Mouse (Mus musculus): Measurements from ENCODE around the gene 9130213A22Rik. TPM values are rescaled to one million over a fixed set of nuclear protein-coding genes. Genes with fewer than 3 reads are reported as not detected.

9130213A22Rik gene
- total and polyA plus RNA-seq, 3 experiments = 0.25 to 1.4 (median 0.82) TPM

- H3K9me3 ChIP-seq (replicated peaks) = no peaks in the 10 kb centered on the region
- peak overlapping the region; percentile 73; the same call in 1 of the 2 replicates for H3K4me3 ChIP-seq (ENCODE audit: low read depth, low read length)
- DNase-seq (ENCODE audit: low spot score) (no peak), ATAC-seq (ENCODE audit: extremely low read depth, insufficient number of reproducible peaks, low FRiP score, poor library complexity, severe bottlenecking) (no peak)
- peaks cover 60% of the 10 kb centered on the region for H3K4me1 ChIP-seq (ENCODE audit: insufficient read depth, low read depth, low read length)
- peaks cover 61% of the 10 kb centered on the region for H3K36me3 ChIP-seq (replicated peaks)
- no peaks in the 10 kb centered on the region for H3K27me3 ChIP-seq (ENCODE audit: insufficient read depth, low read length)
- TF ChIP-seq CTCF (IDR thresholded peaks at IDR 0.05; ENCODE audit: low read depth, low read length) (no peak), POLR2AphosphoS5 (IDR thresholded peaks at IDR 0.05; ENCODE audit: insufficient replicate concordance, low read depth, low read length) (no peak), GATA2 (IDR thresholded peaks at IDR 0.05; ENCODE audit: borderline replicate concordance, low read depth, low read length) (no peak), TAL1 (conservative IDR thresholded peaks at IDR 0.05; ENCODE audit: low read depth, low read length) (no peak), GATA1 (IDR thresholded peaks at IDR 0.05; ENCODE audit: borderline replicate concordance, low read length) (no peak)
These were observed 21.6 kb downstream of the 9130213A22Rik start for GRCm38 (mm10) chr11:69100639-69101360.

GRCm38 (mm10) chr11:69099915-69100345 lies 22.5 kb downstream of the 9130213A22Rik start:
- TF ChIP-seq GATA2 (IDR thresholded peaks at IDR 0.05; ENCODE audit: borderline replicate concordance, low read depth, low read length) (no peak), CTCF (IDR thresholded peaks at IDR 0.05; ENCODE audit: low read depth, low read length) (no peak), GATA1 (IDR thresholded peaks at IDR 0.05; ENCODE audit: borderline replicate concordance, low read length) (no peak), POLR2AphosphoS5 (IDR thresholded peaks at IDR 0.05; ENCODE audit: insufficient replicate concordance, low read depth, low read length) (no peak), TAL1 (conservative IDR thresholded peaks at IDR 0.05; ENCODE audit: low read depth, low read length) (no peak)
- peaks cover 67% of the 10 kb centered on the region for H3K4me1 ChIP-seq (ENCODE audit: insufficient read depth, low read depth, low read length)
- ATAC-seq (ENCODE audit: extremely low read depth, insufficient number of reproducible peaks, low FRiP score, poor library complexity, severe bottlenecking) = no peak
- H3K4me3 ChIP-seq (ENCODE audit: low read depth, low read length) = peak overlapping the region; percentile 73
- H3K27me3 ChIP-seq (ENCODE audit: insufficient read depth, low read length) = no peaks in the 10 kb centered on the region
- DNase-seq (ENCODE audit: low spot score) = peak; percentile 82
- H3K9me3 ChIP-seq (replicated peaks) = no peaks in the 10 kb centered on the region
- peaks cover 53% of the 10 kb centered on the region for H3K36me3 ChIP-seq (replicated peaks)

GRCm38 (mm10) chr11:69099177-69099914 lies 23.0 kb downstream of the 9130213A22Rik start:
- peaks cover 67% of the 10 kb centered on the region for H3K4me1 ChIP-seq (ENCODE audit: insufficient read depth, low read depth, low read length)
- peak overlapping the region; percentile 73 for H3K4me3 ChIP-seq (ENCODE audit: low read depth, low read length)
- H3K36me3 ChIP-seq (replicated peaks) = peaks cover 47% of the 10 kb centered on the region
- no peaks in the 10 kb centered on the region for H3K27me3 ChIP-seq (ENCODE audit: insufficient read depth, low read length)
- no peak for TF ChIP-seq TAL1 (conservative IDR thresholded peaks at IDR 0.05; ENCODE audit: low read depth, low read length)
- TF ChIP-seq GATA2 (IDR thresholded peaks at IDR 0.05; ENCODE audit: borderline replicate concordance, low read depth, low read length) = no peak
- no peak for ATAC-seq (ENCODE audit: extremely low read depth, insufficient number of reproducible peaks, low FRiP score, poor library complexity, severe bottlenecking)
- no peak for DNase-seq (ENCODE audit: low spot score)
- no peaks in the 10 kb centered on the region for H3K9me3 ChIP-seq (replicated peaks)

GRCm38 (mm10) chr11:69098762-69099091 lies 23.7 kb downstream of the 9130213A22Rik start:
- H3K4me1 ChIP-seq (ENCODE audit: insufficient read depth, low read depth, low read length) = peaks cover 70% of the 10 kb centered on the region
- no peaks in the 10 kb centered on the region for H3K9me3 ChIP-seq (replicated peaks)

GRCm38 (mm10) chr11:69098039-69098761 lies 24.2 kb downstream of the 9130213A22Rik start:
- no peak for DNase-seq (ENCODE audit: low spot score)
- Histone ChIP-seq H3K36me3 (replicated peaks) (peaks cover 35% of the 10 kb centered on the region), H3K4me1 (ENCODE audit: insufficient read depth, low read depth, low read length) (peaks cover 70% of the 10 kb centered on the region), H3K9me3 (replicated peaks) (no peaks in the 10 kb centered on the region), H3K27me3 (ENCODE audit: insufficient read depth, low read length) (no peaks in the 10 kb centered on the region), H3K4me3 (ENCODE audit: low read depth, low read length) (peak overlapping the region; percentile 73)
- no peak for TF ChIP-seq GATA2 (IDR thresholded peaks at IDR 0.05; ENCODE audit: borderline replicate concordance, low read depth, low read length)
- TF ChIP-seq POLR2AphosphoS5 (IDR thresholded peaks at IDR 0.05; ENCODE audit: insufficient replicate concordance, low read depth, low read length) = no peak
- TF ChIP-seq TAL1 (conservative IDR thresholded peaks at IDR 0.05; ENCODE audit: low read depth, low read length) = no peak
- no peak for TF ChIP-seq CTCF (IDR thresholded peaks at IDR 0.05; ENCODE audit: low read depth, low read length)
- no peak for TF ChIP-seq GATA1 (IDR thresholded peaks at IDR 0.05; ENCODE audit: borderline replicate concordance, low read length)
- no peak for ATAC-seq (ENCODE audit: extremely low read depth, insufficient number of reproducible peaks, low FRiP score, poor library complexity, severe bottlenecking)

More at GRCm38 (mm10) chr11:69098762-69099091, 23.7 kb downstream of the 9130213A22Rik start:
- DNase-seq (ENCODE audit: low spot score) (peak; percentile 98), ATAC-seq (ENCODE audit: extremely low read depth, insufficient number of reproducible peaks, low FRiP score, poor library complexity, severe bottlenecking) (peak; percentile 51)
- Histone ChIP-seq H3K27me3 (ENCODE audit: insufficient read depth, low read length) (no peaks in the 10 kb centered on the region), H3K36me3 (replicated peaks) (peaks cover 41% of the 10 kb centered on the region), H3K4me3 (ENCODE audit: low read depth, low read length) (peak overlapping the region; percentile 73)
- TF ChIP-seq POLR2AphosphoS5 (IDR thresholded peaks at IDR 0.05; ENCODE audit: insufficient replicate concordance, low read depth, low read length) (no peak), CTCF (IDR thresholded peaks at IDR 0.05; ENCODE audit: low read depth, low read length) (no peak), GATA1 (IDR thresholded peaks at IDR 0.05; ENCODE audit: borderline replicate concordance, low read length) (no peak), GATA2 (IDR thresholded peaks at IDR 0.05; ENCODE audit: borderline replicate concordance, low read depth, low read length) (no peak), TAL1 (conservative IDR thresholded peaks at IDR 0.05; ENCODE audit: low read depth, low read length) (no peak)
